Mouse (Mus musculus): ENCODE measurements around the gene Spata25. TPM values are rescaled to one million over a fixed set of nuclear protein-coding genes. Genes with fewer than 3 reads are reported as not detected.

Gene Spata25
- total RNA-seq, 2 experiments from 2014 or later = not detected

GRCm38 (mm10) chr2:164779481-164780086 lies 48.8 kb downstream of the Spata25 start, which contains the start of gene Tnnc2:
Gene Tnnc2, minus strand, starts transcription at chr2:164779967.
- DNase-seq = no peak

GRCm38 (mm10) chr2:164778809-164779208 lies 49.5 kb downstream of the Spata25 start:
- DNase-seq = no peak

GRCm38 (mm10) chr2:164778015-164778287 lies 50.4 kb downstream of the Spata25 start:
- no peak for DNase-seq

- no peak for DNase-seq
Measured at GRCm38 (mm10) chr2:164777246-164778014, 50.9 kb downstream of the Spata25 start.

DNA sequence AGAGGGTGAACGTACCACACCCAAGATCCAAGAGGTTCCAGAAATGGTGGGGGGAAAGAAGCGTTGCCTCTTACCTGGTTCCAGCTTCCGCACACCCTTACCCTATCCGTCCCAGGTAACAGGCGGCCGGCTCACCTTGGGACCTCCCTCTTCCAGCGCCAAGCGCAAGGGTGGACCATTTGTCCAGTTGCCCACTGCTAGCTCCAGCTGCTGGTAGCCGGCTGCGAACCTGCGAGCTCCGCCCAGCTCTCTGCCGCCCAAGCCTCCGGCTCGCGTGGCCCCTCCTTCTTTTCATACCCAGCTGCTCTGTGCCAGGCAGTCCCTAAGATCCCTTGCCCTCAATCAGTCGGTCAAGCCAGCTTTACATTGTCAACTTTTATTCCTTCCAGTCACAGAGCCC lies 51.5 kb downstream of the Spata25 start:
- no peak for DNase-seq

Other genes starting within 250 kb of the Spata25 start
- not detected for gene Wfdc6a, start 243.1 kb downstream of the Spata25 start, total RNA-seq (2021)
- not detected for gene Eppin, start 234.9 kb downstream of the Spata25 start, total RNA-seq (2021)
- gene Wfdc6b, start 215.0 kb downstream of the Spata25 start, total RNA-seq (2021) = not detected
- gene Wfdc8, start 214.9 kb downstream of the Spata25 start, total RNA-seq (2021) = not detected
- gene Wfdc16, start 189.7 kb downstream of the Spata25 start, total RNA-seq (2021) = not detected
- not detected for gene Wfdc10, start 172.5 kb downstream of the Spata25 start, total RNA-seq (2021)
- not detected for gene Wfdc9, start 172.0 kb downstream of the Spata25 start, total RNA-seq (2021)
- not detected for gene Wfdc11, start 154.4 kb downstream of the Spata25 start, total RNA-seq (2021)
- gene Wfdc13, start 143.4 kb downstream of the Spata25 start, total RNA-seq (2021) = not detected
- gene Spint4, start 130.0 kb downstream of the Spata25 start, total RNA-seq (2021) = not detected
- gene Spint5, start 113.2 kb downstream of the Spata25 start, total RNA-seq (2021) = not detected
- 1 to 10 TPM; 1.5 to 2.2 TPM for gene Wfdc3, start 82.6 kb downstream of the Spata25 start, total RNA-seq (2021)
- 10 to 100 TPM; 34.0 to 37.7 TPM for gene Dnttip1, start 82.6 kb downstream of the Spata25 start, total RNA-seq (2021)
- 1 to 10 TPM; 1.2 to 1.5 TPM for gene Ube2c, start 58.6 kb downstream of the Spata25 start, total RNA-seq (2021)
- gene Tnnc2, start 48.6 kb downstream of the Spata25 start, total RNA-seq (2021) = not detected
- gene Snx21, start 42.7 kb downstream of the Spata25 start, total RNA-seq (2021) = 10 to 100 TPM; 36.7 to 44.0 TPM
- 10 to 100 TPM; 27.8 to 28.2 TPM for gene Acot8, start 23.7 kb downstream of the Spata25 start, total RNA-seq (2021)
- gene Zswim3, start 23.4 kb downstream of the Spata25 start, total RNA-seq (2021) = 1 to 10 TPM; 8.2 to 8.6 TPM
- 10 to 100 TPM; 21.6 to 23.0 TPM for gene Zswim1, start 5.9 kb downstream of the Spata25 start, total RNA-seq (2021)
- 10 to 100 TPM; 92.9 to 93.4 TPM for gene Ctsa, start 4.3 kb upstream of the Spata25 start, total RNA-seq (2021)
- gene Neurl2, start 4.9 kb upstream of the Spata25 start, total RNA-seq (2021) = 1 to 10 TPM; 1.8 to 2.7 TPM
- gene Pltp, start 29.2 kb upstream of the Spata25 start, total RNA-seq (2021) = 10 to 100 TPM; 66.9 to 70.7 TPM
- gene Pcif1, start 50.8 kb upstream of the Spata25 start, total RNA-seq (2021) = 10 to 100 TPM; 41.2 to 44.1 TPM
- gene Zfp335, start 83.2 kb upstream of the Spata25 start, total RNA-seq (2021) = 10 to 100 TPM; 23.8 to 29.7 TPM
- gene Mmp9, start 112.2 kb upstream of the Spata25 start, total RNA-seq (2021) = 1 to 10 TPM; 2.0 to 2.9 TPM
- gene Slc12a5, start 132.3 kb upstream of the Spata25 start, total RNA-seq (2021) = 100 to 1,000 TPM; 398 to 404 TPM
- 10 to 100 TPM; 56.8 to 66.3 TPM for gene Ncoa5, start 206.3 kb upstream of the Spata25 start, total RNA-seq (2021)
- gene Cd40, start 227.1 kb upstream of the Spata25 start, total RNA-seq (2021) = 1 to 10 TPM in 1 of 2 experiments, under 1 TPM in 1; 0.77 to 1.3 TPM

Measured in layer of hippocampus, postnatal 36 days (tissue).